Mouse (Mus musculus): ENCODE results near the gene Scd2.
A peak's percentile ranks its signal among the peaks of the same experiment; 100 is the strongest.

GRCm38 (mm10) chr19:44317391-44317790, 23.9 kb downstream of the Scd2 start:
- TF ChIP-seq ZNF384 (IDR thresholded peaks at IDR 0.05; ENCODE audit: low read depth, low read length): peak; percentile 38; the same call in 1 of the 2 replicates
- TF ChIP-seq CHD2 (IDR thresholded peaks at IDR 0.05; ENCODE audit: low read depth, low read length): no peak
